Mouse (Mus musculus) erythroblast, embryonic 14.5 days (primary cell): ENCODE data around the gene F2rl2. TPM values are rescaled to one million over a fixed set of nuclear protein-coding genes. Genes with fewer than 3 reads are reported as not detected.

Experiments used
- H3K27me3 ChIP-seq: 2 replicates; pipeline ENCODE4 v1.6.1; 2012; ENCODE audit warnings: inconsistent platforms; ENCODE audit not compliant: control insufficient read depth
- H3K36me3 ChIP-seq: 2 replicates; pipeline ENCODE4 v1.6.1; 2012; ENCODE audit warnings: mild to moderate bottlenecking, inconsistent platforms; ENCODE audit not compliant: control insufficient read depth
- H3K4me1 ChIP-seq: 2 replicates; pipeline ENCODE4 v1.6.1; 2012; ENCODE audit warnings: inconsistent platforms; ENCODE audit not compliant: control insufficient read depth
- H3K4me3 ChIP-seq: replicated peaks from 2 replicates; pipeline ENCODE3; 2012; ENCODE audit warnings: moderate library complexity, mild to moderate bottlenecking, inconsistent platforms
- H3K9me3 ChIP-seq: 2 replicates; pipeline ENCODE4 v1.6.1; 2012; ENCODE audit warnings: low read length, inconsistent platforms, mixed read lengths; ENCODE audit not compliant: control insufficient read depth
- GATA1 ChIP-seq: IDR thresholded peaks from 2 replicates; pipeline ENCODE4 v1.6.1; 2012; ENCODE audit warnings: low read length, inconsistent platforms, mixed read lengths
- TAL1 ChIP-seq: IDR thresholded peaks from 3 replicates; pipeline ENCODE4 v1.6.1; 2012; ENCODE audit warnings: low read length, inconsistent platforms, mixed read lengths
- polyA plus RNA-seq: library from polyadenylated mRNA; stranded (reverse); fragments of >175 nt; gene quantifications from 2 replicates; pipeline ENCODE4 v1.2.3, GENCODE M21; 2012

Gene F2rl2
- polyA plus RNA-seq, 1 experiment, result not detected

- H3K9me3 ChIP-seq, result no peaks in the 10 kb centered on the region
Measured at GRCm38 (mm10) chr13:95715356-95715755, 18.7 kb downstream of the F2rl2 start.

GRCm38 (mm10) chr13:95719320-95720232 is 22.9 kb downstream of the F2rl2 start:
- Histone ChIP-seq H3K4me1 (peaks cover 9% of the 10 kb centered on the region), H3K9me3 (no peaks in the 10 kb centered on the region), H3K36me3 (no peaks in the 10 kb centered on the region; the same call in 1 of the 2 replicates), H3K27me3 (no peaks in the 10 kb centered on the region), H3K4me3 (no peak overlapping the region)
- peak; percentile 68 for TF ChIP-seq GATA1
- TF ChIP-seq TAL1, result no peak

More at GRCm38 (mm10) chr13:95715356-95715755, 18.7 kb downstream of the F2rl2 start:
- H3K27me3 ChIP-seq, result no peaks in the 10 kb centered on the region
- H3K4me1 ChIP-seq, result peaks cover 9% of the 10 kb centered on the region
- H3K36me3 ChIP-seq, result no peaks in the 10 kb centered on the region; the same call in 1 of the 2 replicates
- TF ChIP-seq GATA1 (no peak), TAL1 (no peak)
- H3K4me3 ChIP-seq, result no peak overlapping the region

- Histone ChIP-seq H3K27me3 (no peaks in the 10 kb centered on the region), H3K4me3 (no peak overlapping the region), H3K4me1 (no peaks in the 10 kb centered on the region), H3K36me3 (no peaks in the 10 kb centered on the region; the same call in 1 of the 2 replicates), H3K9me3 (no peaks in the 10 kb centered on the region)
- no peak for TF ChIP-seq GATA1
- TF ChIP-seq TAL1, result no peak
Measured at GRCm38 (mm10) chr13:95730491-95730890, 33.8 kb downstream of the F2rl2 start.

GRCm38 (mm10) chr13:95739651-95740050 is 43.0 kb downstream of the F2rl2 start:
- Histone ChIP-seq H3K27me3 (no peaks in the 10 kb centered on the region), H3K4me3 (no peak overlapping the region), H3K9me3 (no peaks in the 10 kb centered on the region), H3K4me1 (no peaks in the 10 kb centered on the region), H3K36me3 (no peaks in the 10 kb centered on the region; the same call in 1 of the 2 replicates)
- no peak for TF ChIP-seq TAL1
- TF ChIP-seq GATA1, result no peak

DNA sequence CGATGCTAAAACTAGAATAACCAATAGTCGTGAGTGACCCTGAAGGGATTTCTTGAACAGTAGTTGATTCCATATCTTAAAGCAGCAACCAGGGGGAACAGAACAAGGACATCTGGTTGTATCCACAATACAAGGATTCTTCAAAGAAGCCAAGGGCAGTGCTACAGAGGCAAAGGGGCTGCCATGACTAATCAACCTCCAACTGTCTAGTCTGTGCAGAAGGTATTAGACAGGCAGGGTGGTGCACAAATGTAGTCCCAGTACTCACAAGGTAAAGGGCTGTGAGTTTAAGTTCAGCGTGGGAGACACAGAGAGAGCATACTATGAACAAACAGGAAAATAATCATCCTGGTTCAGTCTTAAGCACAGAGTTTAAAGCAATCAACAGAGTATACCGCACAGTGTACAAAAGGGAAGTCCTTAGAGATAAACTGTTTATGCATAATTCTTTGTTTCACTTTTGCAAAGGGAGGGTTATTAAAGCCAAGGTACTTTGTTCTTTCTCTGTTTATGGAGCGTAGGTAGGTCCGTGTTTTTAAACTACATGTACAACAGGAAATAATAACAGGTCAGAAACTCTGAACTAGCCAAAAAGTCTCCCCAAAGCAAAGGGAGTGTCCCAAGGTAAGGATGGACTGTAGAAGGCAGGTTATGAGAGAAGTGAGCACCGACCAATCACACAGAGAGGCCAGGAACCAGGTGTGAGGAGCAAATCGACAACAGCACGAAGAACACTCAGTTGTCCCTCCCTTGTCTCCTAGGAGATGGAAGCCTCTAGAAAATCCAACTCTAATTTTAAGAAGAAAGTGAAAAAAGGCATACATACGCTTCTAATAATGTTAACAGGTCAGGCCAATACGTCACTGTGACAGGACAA is 45.4 kb downstream of the F2rl2 start:
- Histone ChIP-seq H3K27me3 (no peaks in the 10 kb centered on the region), H3K4me1 (no peaks in the 10 kb centered on the region), H3K36me3 (no peaks in the 10 kb centered on the region; the same call in 1 of the 2 replicates), H3K4me3 (no peak overlapping the region), H3K9me3 (no peaks in the 10 kb centered on the region)
- no peak for TF ChIP-seq GATA1
- no peak for TF ChIP-seq TAL1

DNA sequence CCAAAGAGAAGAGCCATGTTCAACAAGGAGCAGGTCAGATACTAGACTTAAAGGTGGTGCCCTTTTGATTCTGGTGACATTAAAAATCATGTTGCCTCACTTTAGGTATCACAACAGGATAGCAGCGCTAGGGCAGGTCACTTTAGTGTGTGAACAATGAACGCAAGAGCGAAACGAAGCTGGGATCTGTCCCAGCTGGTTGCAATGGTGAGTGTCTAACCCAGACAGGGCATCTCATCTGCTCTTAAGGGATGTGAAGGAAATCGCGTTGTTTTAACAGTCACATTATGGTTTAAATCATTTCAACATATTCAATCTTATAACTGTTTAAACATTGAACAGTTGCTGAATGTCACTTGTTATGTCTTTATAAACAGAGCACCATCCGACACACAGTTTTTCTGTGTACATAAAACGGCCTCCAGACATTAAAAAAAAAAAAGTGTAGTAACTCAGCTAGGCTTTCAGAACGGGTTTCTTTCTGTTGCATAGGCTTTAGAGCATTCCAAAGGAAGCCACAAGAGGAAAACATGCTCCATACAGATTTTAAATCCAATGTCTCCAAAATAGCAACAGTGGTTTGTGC is 46.3 kb downstream of the F2rl2 start:
- Histone ChIP-seq H3K4me1 (no peaks in the 10 kb centered on the region), H3K36me3 (no peaks in the 10 kb centered on the region; the same call in 1 of the 2 replicates), H3K9me3 (no peaks in the 10 kb centered on the region), H3K27me3 (no peaks in the 10 kb centered on the region), H3K4me3 (no peak overlapping the region)
- no peak for TF ChIP-seq GATA1
- TF ChIP-seq TAL1, result no peak

DNA sequence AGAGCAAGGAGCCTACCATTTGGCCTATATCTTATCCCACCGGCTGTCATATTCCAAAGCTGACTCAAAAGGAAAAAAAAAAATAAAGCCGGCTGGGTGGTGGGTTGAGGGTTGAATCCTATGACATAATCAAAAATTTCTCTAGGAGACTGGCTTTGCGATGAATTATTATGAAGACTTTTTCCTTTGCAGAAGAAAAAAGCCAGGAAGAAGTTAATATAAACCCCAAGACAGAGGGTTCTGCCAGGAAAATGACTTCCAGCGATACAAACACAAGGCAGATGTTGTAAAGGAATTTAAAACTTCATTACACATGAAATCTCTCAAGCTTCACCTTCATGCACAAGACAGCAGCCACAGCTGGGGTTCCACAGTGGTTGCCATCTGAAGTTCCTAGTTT is 48.8 kb downstream of the F2rl2 start:
- Histone ChIP-seq H3K27me3 (no peaks in the 10 kb centered on the region), H3K4me3 (no peak overlapping the region), H3K9me3 (no peaks in the 10 kb centered on the region), H3K4me1 (no peaks in the 10 kb centered on the region), H3K36me3 (no peaks in the 10 kb centered on the region; the same call in 1 of the 2 replicates)
- TF ChIP-seq GATA1 (no peak), TAL1 (no peak)

GRCm38 (mm10) chr13:95746509-95746908 is 49.9 kb downstream of the F2rl2 start:
- H3K4me1 ChIP-seq, result no peaks in the 10 kb centered on the region
- H3K36me3 ChIP-seq, result no peaks in the 10 kb centered on the region; the same call in 1 of the 2 replicates
- no peaks in the 10 kb centered on the region for H3K9me3 ChIP-seq
- H3K4me3 ChIP-seq, result no peak overlapping the region
- H3K27me3 ChIP-seq, result no peaks in the 10 kb centered on the region
- no peak for TF ChIP-seq GATA1
- TF ChIP-seq TAL1, result no peak
